Mouse (Mus musculus) lung, postnatal 0 days (tissue): Measurements from ENCODE around the gene Abhd6.

Experiments
- CTCF ChIP-seq: IDR thresholded peaks from 2 replicates; pipeline ENCODE4 v1.5.1; 2016; ENCODE audit warnings: antibody characterized with exemption, mild to moderate bottlenecking
- EP300 ChIP-seq: IDR thresholded peaks from 2 replicates; pipeline ENCODE4 v1.6.1; 2016; ENCODE audit warnings: antibody characterized with exemption, mild to moderate bottlenecking, control low read depth

- TF ChIP-seq CTCF (no peak), EP300 (no peak)
These were observed 12.7 kb upstream of the Abhd6 start for GRCm38 (mm10) chr14:7989961-7990360.
